Mouse (Mus musculus) intestine, postnatal 0 days (tissue): ENCODE results near the gene Prx. TPM values are rescaled to one million over a fixed set of nuclear protein-coding genes. Genes with fewer than 3 reads are reported as not detected.
A peak's percentile ranks its signal among the peaks of the same experiment; 100 is the strongest.

Source experiments
- ATAC-seq: fragments of 200-750 bp; cut with Nextera tagmentation; 2 replicates; pipeline ENCODE4 v1.8.0; 2017; ENCODE audit warnings: mild to moderate bottlenecking, moderate TSS enrichment, moderate library complexity
- H3K27ac ChIP-seq: fragments of 300-500 bp; sonication (generic); 2 replicates; pipeline ENCODE4 v1.5.1; 2014; ENCODE audit warnings: mild to moderate bottlenecking, low read depth, low read length, moderate library complexity
- H3K27me3 ChIP-seq: fragments of 300-500 bp; sonication (generic); replicated peaks from 2 replicates; pipeline ENCODE4 v1.6.1; 2014; ENCODE audit warnings: low read length, mixed read lengths; ENCODE audit not compliant: control insufficient read depth, insufficient read depth
- H3K36me3 ChIP-seq: fragments of 300-500 bp; sonication (generic); 2 replicates; pipeline ENCODE4 v1.6.1; 2014; ENCODE audit warnings: mild to moderate bottlenecking, moderate library complexity; ENCODE audit not compliant: control insufficient read depth, insufficient read depth
- H3K4me1 ChIP-seq: fragments of 300-500 bp; sonication (generic); replicated peaks from 2 replicates; pipeline ENCODE4 v1.6.1; 2014; ENCODE audit warnings: antibody characterized with exemption, low read length, mixed read lengths; ENCODE audit not compliant: control insufficient read depth, insufficient read depth
- H3K4me2 ChIP-seq: fragments of 300-500 bp; sonication (generic); replicated peaks from 2 replicates; pipeline ENCODE4 v1.6.1; 2014; ENCODE audit warnings: low read depth, mild to moderate bottlenecking, moderate library complexity
- H3K4me3 ChIP-seq: fragments of 300-500 bp; sonication (generic); 2 replicates; pipeline ENCODE4 v1.5.1; 2014; ENCODE audit warnings: low read depth, low read length
- H3K9ac ChIP-seq: fragments of 300-500 bp; sonication (generic); 2 replicates; pipeline ENCODE4 v1.6.1; 2014; ENCODE audit warnings: mild to moderate bottlenecking, low read depth, low read length
- H3K9me3 ChIP-seq: fragments of 300-500 bp; sonication (generic); 2 replicates; pipeline ENCODE4 v1.6.1; 2016; ENCODE audit warnings: mixed run types; ENCODE audit not compliant: control insufficient read depth
- CTCF ChIP-seq: sonication (generic); IDR thresholded peaks from 2 replicates; pipeline ENCODE4 v1.5.1; 2016; ENCODE audit warnings: low read depth, mild to moderate bottlenecking, control low read depth, antibody characterized with exemption, moderate library complexity
- WGBS: fragments of 180-500 bp; shearing (Covaris S2); extraction: QIAGEN DNeasy Blood & Tissue Kit; methylation state at CpG from one replicate; pipeline ENCODE4 v1.1.7; 2014; 5-methylcytosine and 5-hydroxymethylcytosine counted together
- polyA plus RNA-seq: library from polyadenylated mRNA; unstranded; fragments of >200 nt; fragmentation: Nextera tagmentation; extraction: Ambion mirVana; gene quantifications from 2 replicates; pipeline ENCODE4 v1.2.1, GENCODE M21; 2015

The Prx gene
- polyA plus RNA-seq, 1 experiment from 2014 or later: 1.3 TPM

- no peak for ATAC-seq
Observed at GRCm38 (mm10) chr7:27520599-27520998, 21.5 kb downstream of the Prx start.

GRCm38 (mm10) chr7:27522967-27523366 lies 23.8 kb downstream of the Prx start, which contains the start of gene Hipk4:
Gene Hipk4 (plus strand): TSS chr7:27523267.
- Histone ChIP-seq H3K9me3 (no peaks in the 10 kb centered on the region), H3K4me1 (no peaks in the 10 kb centered on the region), H3K4me2 (no peak within 1 kb of the TSS), H3K27ac (no peak within 1 kb of the TSS), H3K4me3 (no peak within 1 kb of the TSS), H3K27me3 (no peaks in the 10 kb centered on the region), H3K9ac (no peak within 1 kb of the TSS), H3K36me3 (0 out of 2 replicates have a peak, but pooled peaks cover 6% of the 10 kb centered on the region)
- no peak for ATAC-seq
- TF ChIP-seq CTCF: no peak
- WGBS: 54% methylated on average over 5 of the region's 5 CpGs

More at GRCm38 (mm10) chr7:27520599-27520998, 21.5 kb downstream of the Prx start:
- Histone ChIP-seq H3K4me1 (no peaks in the 10 kb centered on the region), H3K9me3 (no peaks in the 10 kb centered on the region), H3K4me2 (no peak overlapping the region), H3K9ac (no peak overlapping the region), H3K36me3 (0 out of 2 replicates have a peak, but pooled peaks cover 6% of the 10 kb centered on the region), H3K27ac (no peak overlapping the region), H3K27me3 (no peaks in the 10 kb centered on the region), H3K4me3 (no peak overlapping the region)
- TF ChIP-seq CTCF: no peak
- 61% methylated on average over 1 of the region's 1 CpGs for WGBS

GRCm38 (mm10) chr7:27523805-27524204 lies 24.7 kb downstream of the Prx start:
- Histone ChIP-seq H3K9ac (no peak overlapping the region), H3K4me2 (no peak overlapping the region)
- 95% methylated on average over 13 of the region's 13 CpGs for WGBS

GRCm38 (mm10) chr7:27526039-27526827 lies 27.1 kb downstream of the Prx start:
- TF ChIP-seq CTCF: peak; percentile 95
- H3K27ac ChIP-seq: no peak overlapping the region
- peaks cover 10% of the 10 kb centered on the region; the same call in 1 of the 2 replicates for H3K36me3 ChIP-seq
- no peak overlapping the region for H3K4me2 ChIP-seq
- no peaks in the 10 kb centered on the region for H3K4me1 ChIP-seq
- peak; percentile 68 for ATAC-seq
- no peaks in the 10 kb centered on the region for H3K9me3 ChIP-seq
- H3K27me3 ChIP-seq: no peaks in the 10 kb centered on the region
- H3K4me3 ChIP-seq: no peak overlapping the region
- no peak overlapping the region for H3K9ac ChIP-seq
- 16% methylated on average over 10 of the region's 10 CpGs for WGBS

More at GRCm38 (mm10) chr7:27523805-27524204, 24.7 kb downstream of the Prx start:
- H3K4me1 ChIP-seq: no peaks in the 10 kb centered on the region
- H3K36me3 ChIP-seq: 0 out of 2 replicates have a peak, but pooled peaks cover 6% of the 10 kb centered on the region
- TF ChIP-seq CTCF: no peak
- ATAC-seq: no peak
- no peak overlapping the region for H3K4me3 ChIP-seq
- H3K27ac ChIP-seq: no peak overlapping the region
- H3K27me3 ChIP-seq: no peaks in the 10 kb centered on the region
- no peaks in the 10 kb centered on the region for H3K9me3 ChIP-seq

- Histone ChIP-seq H3K9me3 (no peaks in the 10 kb centered on the region), H3K4me2 (no peak overlapping the region), H3K27ac (no peak overlapping the region), H3K27me3 (no peaks in the 10 kb centered on the region), H3K4me3 (no peak overlapping the region), H3K36me3 (peaks cover 28% of the 10 kb centered on the region; the same call in 1 of the 2 replicates), H3K9ac (no peak overlapping the region), H3K4me1 (no peaks in the 10 kb centered on the region)
- no peak for ATAC-seq
- WGBS: 85% methylated on average over 21 of the region's 21 CpGs
- no peak for TF ChIP-seq CTCF
Observed at GRCm38 (mm10) chr7:27529070-27529469, 29.9 kb downstream of the Prx start.

- no peaks in the 10 kb centered on the region for H3K4me1 ChIP-seq
- H3K4me2 ChIP-seq: no peak overlapping the region
- TF ChIP-seq CTCF: peak; percentile 45
- no peaks in the 10 kb centered on the region for H3K9me3 ChIP-seq
- ATAC-seq: no peak
- WGBS: 73% methylated on average over 3 of the region's 3 CpGs
- H3K27ac ChIP-seq: no peak overlapping the region
- H3K36me3 ChIP-seq: peaks cover 36% of the 10 kb centered on the region; the same call in 1 of the 2 replicates
- H3K9ac ChIP-seq: no peak overlapping the region
- H3K27me3 ChIP-seq: no peaks in the 10 kb centered on the region
- H3K4me3 ChIP-seq: no peak overlapping the region
Observed at GRCm38 (mm10) chr7:27530937-27531336, 31.8 kb downstream of the Prx start.
